Mouse (Mus musculus) gastrocnemius, adult 8-10 months (tissue): ENCODE results near the gene Abcb10. TPM values are rescaled to one million over a fixed set of nuclear protein-coding genes. Genes with fewer than 3 reads are reported as not detected.
"Not testable (repeated sequence)": the region's sequence is repeated elsewhere in the genome, so short reads cannot be mapped to it uniquely, and the experiment has no call there.

Experiments used
- DNase-seq, 2 experiments: peaks; one replicate each; pipeline ENCODE4 v3.0.0; 2022; ENCODE audit warnings: low spot score in 2 of 2
- total RNA-seq, 4 experiments: library from RNA; stranded (reverse); gene quantifications; 2 replicates each; pipeline ENCODE4 v1.2.4; 2022

The Abcb10 gene
- total RNA-seq, 4 experiments from 2014 or later, result 17.4 to 19.4 (median 18.9) TPM

GRCm38 (mm10) chr8:123981674-123982073 lies 1.2 kb downstream of the Abcb10 start:
- DNase-seq, result no peak

- no peak for DNase-seq
These were observed 2.7 kb downstream of the Abcb10 start for GRCm38 (mm10) chr8:123980239-123980638.

GRCm38 (mm10) chr8:123978926-123979325 lies 4.0 kb downstream of the Abcb10 start:
- DNase-seq, result no peak

- no peak for DNase-seq
These were observed 4.6 kb downstream of the Abcb10 start for GRCm38 (mm10) chr8:123978166-123978838.

- no peak for DNase-seq
These were observed 5.4 kb downstream of the Abcb10 start for GRCm38 (mm10) chr8:123977499-123977898.

- DNase-seq, result no peak
These were observed 9.4 kb downstream of the Abcb10 start for GRCm38 (mm10) chr8:123973495-123973894.

- no peak for DNase-seq
These were observed 16.0 kb downstream of the Abcb10 start for GRCm38 (mm10) chr8:123966896-123967295.

GRCm38 (mm10) chr8:123961371-123961770 lies 21.6 kb downstream of the Abcb10 start:
- DNase-seq, result no peak

GRCm38 (mm10) chr8:123960556-123960955 lies 22.4 kb downstream of the Abcb10 start:
- not testable (repeated sequence) for DNase-seq

- DNase-seq, result no peak
These were observed 22.9 kb downstream of the Abcb10 start for GRCm38 (mm10) chr8:123960056-123960455.

- no peak for DNase-seq
These were observed 23.4 kb downstream of the Abcb10 start for GRCm38 (mm10) chr8:123959473-123959872.

GRCm38 (mm10) chr8:123958130-123958529 lies 24.8 kb downstream of the Abcb10 start:
- DNase-seq, result no peak

- no peak for DNase-seq
These were observed 28.7 kb downstream of the Abcb10 start for GRCm38 (mm10) chr8:123954246-123954645.

- no peak for DNase-seq
These were observed 29.2 kb downstream of the Abcb10 start for GRCm38 (mm10) chr8:123953686-123954085.

GRCm38 (mm10) chr8:123950077-123950802 lies 32.7 kb downstream of the Abcb10 start:
- DNase-seq, result peak; percentile 12 to 19

GRCm38 (mm10) chr8:123949686-123949986 lies 33.3 kb downstream of the Abcb10 start:
- DNase-seq, result no peak

GRCm38 (mm10) chr8:123948942-123949685 lies 33.8 kb downstream of the Abcb10 start, which contains the start of gene Nup133:
Gene Nup133 (minus strand): TSS chr8:123949265.
- DNase-seq, result peak; percentile 98

GRCm38 (mm10) chr8:123929026-123929425 lies 53.9 kb downstream of the Abcb10 start:
- DNase-seq, result no peak

- peak; percentile 63 for DNase-seq
These were observed 57.3 kb downstream of the Abcb10 start for GRCm38 (mm10) chr8:123925671-123926070.

GRCm38 (mm10) chr8:123924719-123925118 lies 58.2 kb downstream of the Abcb10 start:
- DNase-seq, result peak; percentile 81 to 84

GRCm38 (mm10) chr8:123914635-123915034 lies 68.3 kb downstream of the Abcb10 start:
- DNase-seq, result no peak

- no peak for DNase-seq
These were observed 70.7 kb downstream of the Abcb10 start for GRCm38 (mm10) chr8:123912265-123912664.
